Mouse (Mus musculus) ovary, postnatal 14 days (tissue): ENCODE results near the gene Map2.

Source experiments
- DNase-seq: peaks from one replicate; pipeline ENCODE4 v3.0.0; 2022; ENCODE audit warnings: low spot score

Map2 gene

GRCm38 (mm10) chr1:66386751-66387452 is 211.8 kb downstream of the Map2 start:
- DNase-seq: no peak

GRCm38 (mm10) chr1:66388561-66388960 is 213.5 kb downstream of the Map2 start:
- DNase-seq: no peak

- no peak for DNase-seq
Measured at GRCm38 (mm10) chr1:66394944-66395637, 220.0 kb downstream of the Map2 start.

GRCm38 (mm10) chr1:66395826-66396225 is 220.8 kb downstream of the Map2 start:
- DNase-seq: no peak

GRCm38 (mm10) chr1:66401902-66402301 is 226.8 kb downstream of the Map2 start:
- DNase-seq: no peak

GRCm38 (mm10) chr1:66407270-66407967 is 232.3 kb downstream of the Map2 start:
- DNase-seq: no peak

- DNase-seq: no peak
Measured at GRCm38 (mm10) chr1:66418360-66418759, 243.3 kb downstream of the Map2 start.

- no peak for DNase-seq
Measured at GRCm38 (mm10) chr1:66426073-66426472, 251.0 kb downstream of the Map2 start.

- DNase-seq: no peak
Measured at GRCm38 (mm10) chr1:66430962-66431361, 255.9 kb downstream of the Map2 start.

- no peak for DNase-seq
Measured at GRCm38 (mm10) chr1:66431472-66431871, 256.4 kb downstream of the Map2 start.

- no peak for DNase-seq
Measured at GRCm38 (mm10) chr1:66438069-66438468, 263.0 kb downstream of the Map2 start.

GRCm38 (mm10) chr1:66442922-66443321 is 267.8 kb downstream of the Map2 start:
- DNase-seq: no peak

GRCm38 (mm10) chr1:66449471-66449870 is 274.4 kb downstream of the Map2 start:
- no peak for DNase-seq

- DNase-seq: no peak
Measured at GRCm38 (mm10) chr1:66456580-66456979, 281.5 kb downstream of the Map2 start.

GRCm38 (mm10) chr1:66457747-66458146 is 282.7 kb downstream of the Map2 start:
- DNase-seq: no peak

- no peak for DNase-seq
Measured at GRCm38 (mm10) chr1:66459394-66459793, 284.3 kb downstream of the Map2 start.

GRCm38 (mm10) chr1:66460850-66461249 is 285.8 kb downstream of the Map2 start:
- DNase-seq: no peak

- peak; percentile 61 for DNase-seq
Measured at GRCm38 (mm10) chr1:66467821-66468703, 293.0 kb downstream of the Map2 start, which contains the start of gene Unc80. Gene Unc80, plus strand, starts transcription at chr1:66468367.

- DNase-seq: no peak
Measured at GRCm38 (mm10) chr1:66468704-66469020, 293.6 kb downstream of the Map2 start.

- no peak for DNase-seq
Measured at GRCm38 (mm10) chr1:66482751-66483150, 307.7 kb downstream of the Map2 start.
